Mouse (Mus musculus): Measurements from ENCODE around the gene Cyp1a2.

- TF ChIP-seq CTCF (IDR thresholded peaks at IDR 0.05; ENCODE audit: insufficient read depth, low read length), result no peak
- TF ChIP-seq POLR2A (IDR thresholded peaks at IDR 0.05; ENCODE audit: borderline replicate concordance, extremely low read depth, low read depth, low read length), result no peak
These were observed 12.5 kb downstream of the Cyp1a2 start for GRCm38 (mm10) chr9:57671037-57671436.
